Comparison of ENCODE assay signal across 9 mouse cellular contexts in the genomic region with DNA sequence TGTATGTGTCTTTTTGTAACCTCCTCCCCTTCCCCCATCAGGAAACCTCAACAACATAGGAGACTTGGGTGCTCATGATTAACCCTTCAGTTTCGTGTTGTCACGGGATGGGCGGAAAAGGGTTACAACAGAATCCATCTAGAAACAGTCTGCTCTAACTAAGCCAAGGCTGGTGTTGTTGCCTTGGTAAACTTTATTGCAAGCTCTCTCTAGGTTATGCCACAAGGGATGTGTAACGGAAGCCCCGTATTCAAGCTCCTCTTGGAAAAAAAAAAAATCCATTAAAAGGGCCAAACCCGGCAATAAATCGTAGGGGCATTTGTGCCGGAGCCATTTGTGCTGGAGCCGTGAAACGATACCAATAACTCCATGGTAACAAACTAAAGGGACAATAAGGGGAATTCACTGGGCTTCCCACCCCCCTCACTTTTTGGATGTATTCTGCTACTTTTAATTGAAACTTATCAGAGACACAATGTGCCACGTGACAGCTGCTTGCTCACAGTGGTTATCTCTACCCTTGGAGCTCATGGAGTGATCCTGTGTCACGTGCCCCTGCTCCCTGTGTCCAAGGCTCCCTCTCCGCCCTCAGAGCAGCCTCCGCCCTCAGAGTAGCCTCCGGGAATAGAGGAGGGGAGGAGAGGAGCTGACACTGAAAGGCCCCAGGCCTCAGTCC. TPM values are rescaled to one million over a fixed set of nuclear protein-coding genes. Genes with fewer than 3 reads are reported as not detected.
A peak's percentile ranks its signal among the peaks of the same experiment; 100 is the strongest.
DNase-seq lines count a peak whose midpoint lies in the region; ATAC-seq and TF ChIP-seq lines count a peak whose summit lies in the region.
"Had no signal": no experiment of that assay in that cellular context is flagged by ENCODE, and none has a peak within 500 bp of the region (broad histone marks: within the 10 kb centered on the region; RNA-seq: fewer than 3 reads in every experiment).

No protein-coding gene starts in this region.

- H3K4me1 ChIP-seq in forebrain, embryonic 13.5 days, result no peaks in the 10 kb centered on the region
- H3K4me1 ChIP-seq in forebrain, embryonic 16.5 days (replicated peaks; ENCODE audit: control insufficient read depth, insufficient read depth, low read length), result 0 out of 2 replicates have a peak, but pooled peaks cover 2% of the 10 kb centered on the region
- H3K4me1 ChIP-seq in stomach, embryonic 16.5 days (ENCODE audit: control insufficient read depth, insufficient read depth, low read length), result no peaks in the 10 kb centered on the region; the same call in 1 of the 2 replicates
- H3K4me1 ChIP-seq in cerebellum, adult 2 months (ENCODE audit: control insufficient read depth, insufficient read depth, low read length), result no peaks in the 10 kb centered on the region
- H3K4me1 ChIP-seq: embryonic facial prominence, embryonic 13.5 days had no signal

- 0 out of 2 replicates have a peak, but pooled peaks have one; percentile 53 for ATAC-seq in forebrain, embryonic 13.5 days
- no peak for ATAC-seq in forebrain, embryonic 16.5 days
- peak; percentile 81 for ATAC-seq in stomach, embryonic 16.5 days (ENCODE audit: insufficient read depth, low FRiP score)

- 59% methylated on average over 15 of the region's 15 CpGs for WGBS in forebrain, embryonic 13.5 days
- WGBS in forebrain, embryonic 16.5 days, result 51% methylated on average over 15 of the region's 15 CpGs
- 42% methylated on average over 15 of the region's 15 CpGs for WGBS in large intestine, adult 2 months
- 62% methylated on average over 15 of the region's 15 CpGs for WGBS in stomach, embryonic 16.5 days
- 46% methylated on average over 15 of the region's 15 CpGs for WGBS in cerebellum, adult 2 months

- H3K27ac ChIP-seq in forebrain, embryonic 13.5 days, result no peak overlapping the region
- H3K27ac ChIP-seq in forebrain, embryonic 16.5 days (ENCODE audit: low read length), result no peak overlapping the region
- H3K27ac ChIP-seq in stomach, embryonic 16.5 days (ENCODE audit: low read length), result no peak overlapping the region
- no peak overlapping the region for H3K27ac ChIP-seq in cerebellum, adult 2 months (ENCODE audit: insufficient read depth, low read length)
- H3K27ac ChIP-seq: embryonic facial prominence, embryonic 13.5 days had no signal

- no peaks in the 10 kb centered on the region for H3K36me3 ChIP-seq in forebrain, embryonic 13.5 days (ENCODE audit: poor library complexity, severe bottlenecking)
- no peaks in the 10 kb centered on the region for H3K36me3 ChIP-seq in forebrain, embryonic 16.5 days (ENCODE audit: control insufficient read depth, insufficient read depth)
- no peaks in the 10 kb centered on the region for H3K36me3 ChIP-seq in stomach, embryonic 16.5 days (ENCODE audit: control insufficient read depth, insufficient read depth, low read length)
- H3K36me3 ChIP-seq: embryonic facial prominence, embryonic 13.5 days had no signal

- no peak for TF ChIP-seq CTCF in cerebellum, adult 2 months (IDR thresholded peaks at IDR 0.05; ENCODE audit: borderline replicate concordance, insufficient read depth, low read depth, low read length)

- intact Hi-C loops in heart, postnatal 25 days (cut with DNase I), result loop anchor here (5.0 kb wide), 1 partner anchor 74 kb away; no protein-coding TSS in a partner anchor

- no peak for TF ChIP-seq POLR2A in cerebellum, adult 2 months (IDR thresholded peaks at IDR 0.05; ENCODE audit: borderline replicate concordance, insufficient read depth, low read length)

- H3K9me3 ChIP-seq in forebrain, embryonic 13.5 days (replicated peaks), result no peaks in the 10 kb centered on the region
- no peaks in the 10 kb centered on the region for H3K9me3 ChIP-seq in forebrain, embryonic 16.5 days (ENCODE audit: control insufficient read depth, low read length)
- H3K9me3 ChIP-seq in stomach, embryonic 16.5 days (replicated peaks; ENCODE audit: control insufficient read depth, low read length), result no peaks in the 10 kb centered on the region
- H3K9me3 ChIP-seq: embryonic facial prominence, embryonic 13.5 days had no signal

- no peak overlapping the region for H3K9ac ChIP-seq in forebrain, embryonic 13.5 days
- H3K9ac ChIP-seq in forebrain, embryonic 16.5 days (replicated peaks; ENCODE audit: low read depth, low read length), result no peak overlapping the region
- no peak overlapping the region for H3K9ac ChIP-seq in stomach, embryonic 16.5 days (ENCODE audit: low read length)
- H3K9ac ChIP-seq: embryonic facial prominence, embryonic 13.5 days had no signal

- H3K4me3 ChIP-seq in forebrain, embryonic 13.5 days, result no peak overlapping the region
- H3K4me3 ChIP-seq in forebrain, embryonic 16.5 days (replicated peaks; ENCODE audit: low read length), result no peak overlapping the region
- no peak overlapping the region for H3K4me3 ChIP-seq in stomach, embryonic 16.5 days (replicated peaks; ENCODE audit: low read length)
- no peak overlapping the region for H3K4me3 ChIP-seq in cerebellum, adult 2 months (replicated peaks; ENCODE audit: insufficient read depth, low read depth, low read length)
- H3K4me3 ChIP-seq: embryonic facial prominence, embryonic 13.5 days had no signal

- peak; percentile 64 for DNase-seq in embryo, embryonic 11 days
- DNase-seq in heart, postnatal 25 days (ENCODE audit: low spot score), result peak; percentile 29
- peak; percentile 19 for DNase-seq in large intestine, adult 2 months (ENCODE audit: low read depth, low spot score)
- no peak for DNase-seq in layer of hippocampus, adult 11-12 months (ENCODE audit: low spot score)
- no peak for DNase-seq in cerebellum, adult 2 months

- no peak overlapping the region for H3K4me2 ChIP-seq in forebrain, embryonic 13.5 days
- H3K4me2 ChIP-seq in forebrain, embryonic 16.5 days (ENCODE audit: low read length), result no peak overlapping the region
- 0 out of 2 replicates have a peak overlapping the region, but pooled peaks have one; percentile 5 for H3K4me2 ChIP-seq in stomach, embryonic 16.5 days (ENCODE audit: low read depth, low read length)
- H3K4me2 ChIP-seq: embryonic facial prominence, embryonic 13.5 days had no signal

- H3K27me3 ChIP-seq in forebrain, embryonic 13.5 days, result no peaks in the 10 kb centered on the region
- no peaks in the 10 kb centered on the region for H3K27me3 ChIP-seq in forebrain, embryonic 16.5 days (replicated peaks; ENCODE audit: control insufficient read depth, insufficient read depth, low read length)
- H3K27me3 ChIP-seq in stomach, embryonic 16.5 days (ENCODE audit: control insufficient read depth, insufficient read depth, low read length), result no peaks in the 10 kb centered on the region
- no peaks in the 10 kb centered on the region; the same call in 1 of the 2 replicates for H3K27me3 ChIP-seq in cerebellum, adult 2 months (ENCODE audit: control insufficient read depth, insufficient read depth, low read length)
- H3K27me3 ChIP-seq: embryonic facial prominence, embryonic 13.5 days had no signal

RNA-seq across cellular contexts. Expression of gene 1700024P04Rik, which starts 34.3 kb away (rescaled TPM):
- polyA plus RNA-seq in forebrain, embryonic 13.5 days (2015; fragmentation: Nextera tagmentation; extraction: Ambion mirVana), result not detected in 2 replicates
- polyA plus RNA-seq in forebrain, embryonic 16.5 days (2015; fragmentation: Nextera tagmentation; extraction: Ambion mirVana), result not detected in 2 replicates
- total RNA-seq in heart, postnatal 25 days (2021), result not detected
- not detected in 2 replicates for polyA plus RNA-seq in large intestine, adult 2 months (2012; rRNA removed)
- not detected in 2 replicates for polyA plus RNA-seq in stomach, embryonic 16.5 days (2015; fragmentation: Nextera tagmentation; extraction: Ambion mirVana)
- polyA plus RNA-seq in cerebellum, adult 2 months (2012; rRNA removed), result not detected in 2 replicates
- polyA plus RNA-seq: embryonic facial prominence, embryonic 13.5 days had no signal

Comparison
In these comparisons a context has a peak if more than half of its experiments do, and no peak if none do; other contexts are left out.
1. DNase-seq: peak in embryo, embryonic 11 days (single experiment), heart, postnatal 25 days (single experiment) and large intestine, adult 2 months (single experiment); none in layer of hippocampus, adult 11-12 months (single experiment) and cerebellum, adult 2 months (0 of 2).